Mouse (Mus musculus) midbrain, embryonic 15.5 days (tissue): ENCODE results near the gene Opn1sw. TPM values are rescaled to one million over a fixed set of nuclear protein-coding genes. Genes with fewer than 3 reads are reported as not detected.

ENCODE experiments used
- ATAC-seq: fragments of 200-750 bp; cut with Nextera tagmentation; replicated peaks from 2 replicates; pipeline ENCODE4 v1.8.0; 2017; ENCODE audit warnings: moderate TSS enrichment
- H3K27ac ChIP-seq: fragments of 300-500 bp; sonication (generic); 2 replicates; pipeline ENCODE4 v1.5.1; 2015; ENCODE audit warnings: mild to moderate bottlenecking, inconsistent platforms
- H3K27me3 ChIP-seq: fragments of 300-500 bp; sonication (generic); replicated peaks from 2 replicates; pipeline ENCODE4 v1.6.1; 2015; ENCODE audit warnings: inconsistent platforms
- H3K36me3 ChIP-seq: fragments of 300-500 bp; sonication (generic); replicated peaks from 2 replicates; pipeline ENCODE4 v1.6.1; 2015; ENCODE audit warnings: inconsistent platforms
- H3K4me1 ChIP-seq: fragments of 300-500 bp; sonication (generic); 2 replicates; pipeline ENCODE4 v1.6.1; 2015; ENCODE audit warnings: inconsistent platforms
- H3K4me2 ChIP-seq: fragments of 300-500 bp; sonication (generic); 2 replicates; pipeline ENCODE4 v1.6.1; 2015; ENCODE audit warnings: inconsistent platforms, mild to moderate bottlenecking, moderate library complexity
- H3K4me3 ChIP-seq: fragments of 300-500 bp; sonication (generic); 2 replicates; pipeline ENCODE4 v1.5.1; 2015; ENCODE audit warnings: mild to moderate bottlenecking, inconsistent platforms
- H3K9ac ChIP-seq: fragments of 300-500 bp; sonication (generic); 2 replicates; pipeline ENCODE4 v1.6.1; 2015; ENCODE audit warnings: mild to moderate bottlenecking, inconsistent platforms
- H3K9me3 ChIP-seq: fragments of 300-500 bp; sonication (generic); 2 replicates; pipeline ENCODE4 v1.6.1; 2016; ENCODE audit warnings: inconsistent platforms
- WGBS: fragments of 180-500 bp; shearing (Covaris S2); methylation state at CpG from one replicate; pipeline ENCODE4 v1.1.7; 2015; ENCODE audit warnings: mixed read lengths; 5-methylcytosine and 5-hydroxymethylcytosine counted together
- polyA plus RNA-seq: library from polyadenylated mRNA; unstranded; fragments of >200 nt; fragmentation: Nextera tagmentation; extraction: Ambion mirVana; gene quantifications from 2 replicates; pipeline ENCODE4 v1.2.1, GENCODE M21; 2015

Opn1sw gene
- polyA plus RNA-seq, result 0.28 and 0.54 TPM in 2 replicates

GRCm38 (mm10) chr6:29388052-29388518 is at the start of gene Opn1sw:
TSS of gene Opn1sw (minus strand) at chr6:29388468.
- Histone ChIP-seq H3K9ac (no peak within 1 kb of the TSS), H3K27ac (no peak within 1 kb of the TSS), H3K4me1 (no peaks in the 10 kb centered on the region), H3K4me3 (no peak within 1 kb of the TSS), H3K4me2 (no peak within 1 kb of the TSS), H3K27me3 (no peaks in the 10 kb centered on the region; the same call in 1 of the 2 replicates), H3K36me3 (no peaks in the 10 kb centered on the region), H3K9me3 (no peaks in the 10 kb centered on the region)
- ATAC-seq, result no peak
- 6% methylated on average over 12 of the region's 12 CpGs for WGBS

- peak; percentile 35 for ATAC-seq
- no peaks in the 10 kb centered on the region for H3K9me3 ChIP-seq
- peak overlapping the region; percentile 15; the same call in 1 of the 2 replicates for H3K4me2 ChIP-seq
- H3K4me1 ChIP-seq, result peaks cover 35% of the 10 kb centered on the region
- no peaks in the 10 kb centered on the region for H3K36me3 ChIP-seq
- peaks cover 31% of the 10 kb centered on the region for H3K27me3 ChIP-seq
- 5% methylated on average over 11 of the region's 11 CpGs for WGBS
- H3K27ac ChIP-seq, result peak overlapping the region; percentile 54
- H3K9ac ChIP-seq, result no peak overlapping the region
- no peak overlapping the region for H3K4me3 ChIP-seq
Observed at GRCm38 (mm10) chr6:29436461-29436934, 48.2 kb upstream of the Opn1sw start.

GRCm38 (mm10) chr6:29435940-29436451 is 47.7 kb upstream of the Opn1sw start:
- no peak overlapping the region for H3K4me3 ChIP-seq
- H3K36me3 ChIP-seq, result no peaks in the 10 kb centered on the region
- H3K4me2 ChIP-seq, result peak overlapping the region; percentile 15; the same call in 1 of the 2 replicates
- peak; percentile 60 for ATAC-seq
- peak overlapping the region; percentile 62 for H3K27ac ChIP-seq
- H3K4me1 ChIP-seq, result peaks cover 35% of the 10 kb centered on the region
- WGBS, result 15% methylated on average over 6 of the region's 6 CpGs
- no peak overlapping the region for H3K9ac ChIP-seq
- H3K27me3 ChIP-seq, result peaks cover 34% of the 10 kb centered on the region
- no peaks in the 10 kb centered on the region for H3K9me3 ChIP-seq

DNA sequence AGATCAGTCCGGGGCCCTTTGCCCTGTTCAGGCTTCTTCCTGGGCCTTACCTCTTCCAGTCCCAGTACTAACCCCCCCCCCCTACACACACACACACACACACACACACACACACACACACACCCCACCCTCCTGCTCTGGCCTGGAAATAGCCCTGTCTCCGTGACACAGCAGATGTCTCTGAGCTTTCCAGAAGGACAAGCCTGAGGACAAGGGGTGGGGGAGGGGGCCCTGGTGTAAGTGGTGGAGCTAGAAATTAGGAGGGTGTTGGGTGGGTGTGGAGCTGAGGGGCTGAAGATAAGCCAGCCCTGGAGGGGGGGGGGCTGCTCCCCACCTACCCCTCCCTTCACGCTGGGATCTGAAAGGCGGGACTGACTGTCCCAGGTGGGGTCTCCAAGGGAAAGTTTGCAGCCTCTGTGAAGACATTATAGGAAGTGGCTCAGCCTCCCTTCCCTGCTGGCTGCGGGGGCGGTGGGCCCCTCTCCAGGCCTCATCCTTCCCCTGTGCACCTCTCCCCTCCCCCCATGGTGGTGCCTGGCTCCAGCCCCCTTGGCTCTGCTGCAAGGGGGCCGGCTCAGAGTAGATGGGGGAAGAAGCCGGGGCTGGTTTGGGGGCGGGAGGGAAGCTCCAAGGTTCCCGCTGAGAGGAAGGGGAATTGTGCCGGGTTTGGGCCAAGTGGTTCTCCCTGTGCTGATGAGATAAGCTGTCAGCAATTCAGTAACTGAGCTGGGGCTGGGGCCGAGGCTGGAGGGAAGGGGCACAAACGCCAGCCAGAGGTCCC is 46.8 kb upstream of the Opn1sw start:
- 8% methylated on average over 13 of the region's 13 CpGs for WGBS
- H3K36me3 ChIP-seq, result no peaks in the 10 kb centered on the region
- H3K9ac ChIP-seq, result no peak overlapping the region
- peak overlapping the region; percentile 72 for H3K4me2 ChIP-seq
- H3K4me1 ChIP-seq, result peaks cover 35% of the 10 kb centered on the region
- no peaks in the 10 kb centered on the region for H3K9me3 ChIP-seq
- H3K4me3 ChIP-seq, result no peak overlapping the region
- H3K27me3 ChIP-seq, result peaks cover 39% of the 10 kb centered on the region
- ATAC-seq, result peak; percentile 65
- peak overlapping the region; percentile 62; the same call in 1 of the 2 replicates for H3K27ac ChIP-seq

- Histone ChIP-seq H3K9me3 (no peaks in the 10 kb centered on the region), H3K4me2 (peak overlapping the region; percentile 72), H3K4me3 (peak overlapping the region; percentile 40), H3K36me3 (no peaks in the 10 kb centered on the region), H3K9ac (no peak overlapping the region), H3K27me3 (peaks cover 39% of the 10 kb centered on the region), H3K27ac (no peak overlapping the region), H3K4me1 (peaks cover 35% of the 10 kb centered on the region)
- ATAC-seq, result no peak
- 9% methylated on average over 27 of the region's 27 CpGs for WGBS
Observed at GRCm38 (mm10) chr6:29433804-29434795, 45.8 kb upstream of the Opn1sw start.

GRCm38 (mm10) chr6:29433038-29433803 is 45.0 kb upstream of the Opn1sw start, which contains the start of gene Flnc:
TSS of gene Flnc (plus strand) at chr6:29433256.
- WGBS, result under 1% methylated on average over 62 of the region's 77 CpGs
- Histone ChIP-seq H3K9ac (peak within 1 kb of the TSS; percentile 13; the same call in 1 of the 2 replicates), H3K9me3 (no peaks in the 10 kb centered on the region), H3K27ac (no peak within 1 kb of the TSS), H3K27me3 (peaks cover 39% of the 10 kb centered on the region), H3K4me2 (peak within 1 kb of the TSS; percentile 72), H3K36me3 (no peaks in the 10 kb centered on the region), H3K4me1 (peaks cover 35% of the 10 kb centered on the region), H3K4me3 (peak within 1 kb of the TSS; percentile 40)
- ATAC-seq, result no peak

- peaks cover 35% of the 10 kb centered on the region for H3K4me1 ChIP-seq
Observed at GRCm38 (mm10) chr6:29432676-29433037, 44.4 kb upstream of the Opn1sw start.

GRCm38 (mm10) chr6:29432156-29432555 is 43.9 kb upstream of the Opn1sw start:
- Histone ChIP-seq H3K4me2 (no peak overlapping the region), H3K36me3 (no peaks in the 10 kb centered on the region), H3K4me3 (no peak overlapping the region), H3K27me3 (peaks cover 39% of the 10 kb centered on the region), H3K4me1 (peaks cover 35% of the 10 kb centered on the region), H3K9me3 (no peaks in the 10 kb centered on the region), H3K27ac (no peak overlapping the region), H3K9ac (no peak overlapping the region)
- WGBS, result 29% methylated on average over 3 of the region's 3 CpGs
- no peak for ATAC-seq

More at GRCm38 (mm10) chr6:29432676-29433037, 44.4 kb upstream of the Opn1sw start:
- H3K4me2 ChIP-seq, result peak overlapping the region; percentile 72
- no peak overlapping the region for H3K27ac ChIP-seq
- no peaks in the 10 kb centered on the region for H3K36me3 ChIP-seq
- ATAC-seq, result no peak
- H3K27me3 ChIP-seq, result peaks cover 39% of the 10 kb centered on the region
- H3K9me3 ChIP-seq, result no peaks in the 10 kb centered on the region
- peak overlapping the region; percentile 13; the same call in 1 of the 2 replicates for H3K9ac ChIP-seq
- peak overlapping the region; percentile 40 for H3K4me3 ChIP-seq

DNA sequence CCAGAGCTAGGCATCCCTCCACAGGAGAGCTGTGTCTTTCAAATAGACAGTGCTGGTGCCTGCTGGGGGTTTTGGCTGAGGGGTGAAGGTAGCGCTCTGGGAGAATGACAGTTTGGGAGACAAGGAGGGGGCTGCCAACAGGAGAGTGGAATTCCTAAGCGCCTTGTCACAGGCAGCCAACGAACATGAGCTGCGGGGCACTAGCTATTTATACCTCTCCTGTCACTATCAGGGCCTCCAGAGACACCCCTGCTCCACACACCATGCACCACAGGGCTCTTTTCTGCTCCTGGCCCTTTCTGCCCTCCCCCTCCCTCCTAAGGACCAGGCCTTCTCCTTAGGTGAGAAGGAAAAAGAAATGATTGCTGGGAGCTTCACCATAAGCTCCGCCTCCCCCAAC is 43.2 kb upstream of the Opn1sw start:
- Histone ChIP-seq H3K4me3 (no peak overlapping the region), H3K27ac (no peak overlapping the region), H3K36me3 (no peaks in the 10 kb centered on the region), H3K4me1 (peaks cover 29% of the 10 kb centered on the region), H3K4me2 (no peak overlapping the region), H3K9ac (no peak overlapping the region), H3K27me3 (peaks cover 39% of the 10 kb centered on the region), H3K9me3 (no peaks in the 10 kb centered on the region)
- WGBS, result 30% methylated on average over 5 of the region's 5 CpGs
- no peak for ATAC-seq

- no peak overlapping the region for H3K27ac ChIP-seq
- H3K4me3 ChIP-seq, result no peak overlapping the region
- peaks cover 39% of the 10 kb centered on the region for H3K27me3 ChIP-seq
- ATAC-seq, result no peak
- WGBS, result 46% methylated on average over 15 of the region's 15 CpGs
- H3K9me3 ChIP-seq, result no peaks in the 10 kb centered on the region
- H3K36me3 ChIP-seq, result no peaks in the 10 kb centered on the region
- H3K4me1 ChIP-seq, result peaks cover 24% of the 10 kb centered on the region
- H3K9ac ChIP-seq, result no peak overlapping the region
- no peak overlapping the region for H3K4me2 ChIP-seq
Observed at GRCm38 (mm10) chr6:29430681-29431420, 42.6 kb upstream of the Opn1sw start.

DNA sequence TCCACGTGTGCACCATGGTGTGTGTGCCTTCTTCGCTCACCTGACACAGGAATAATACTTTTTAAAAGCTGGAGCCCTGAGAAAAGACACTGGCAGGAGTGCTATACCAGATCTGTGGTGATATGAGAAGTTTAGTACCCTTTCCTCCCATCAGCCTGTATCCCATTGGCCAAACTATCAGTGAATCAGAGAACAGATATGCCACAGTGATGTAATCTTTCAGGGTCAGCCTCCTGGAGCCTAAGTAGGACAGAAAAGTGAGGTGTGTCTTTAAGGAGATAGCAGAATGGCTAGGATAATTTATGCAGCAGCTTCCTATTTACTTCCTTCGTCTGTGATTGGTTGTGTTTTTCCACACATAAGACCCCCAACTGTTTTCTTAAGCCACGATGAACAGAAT is 39.9 kb upstream of the Opn1sw start:
- no peak for ATAC-seq
- no peak overlapping the region for H3K27ac ChIP-seq
- peaks cover 24% of the 10 kb centered on the region for H3K27me3 ChIP-seq
- H3K36me3 ChIP-seq, result no peaks in the 10 kb centered on the region
- no peak overlapping the region for H3K9ac ChIP-seq
- H3K4me1 ChIP-seq, result peaks cover 5% of the 10 kb centered on the region
- 53% methylated on average over 4 of the region's 4 CpGs for WGBS
- no peak overlapping the region for H3K4me2 ChIP-seq
- no peaks in the 10 kb centered on the region for H3K9me3 ChIP-seq
- no peak overlapping the region for H3K4me3 ChIP-seq
